Mouse (Mus musculus) embryonic fibroblast, embryonic 13.5 days (primary cell): ENCODE data around the gene Klhl26.

Experiments
- CTCF ChIP-seq: IDR thresholded peaks from 2 replicates; pipeline ENCODE4 v1.5.1; 2011; ENCODE audit warnings: mild to moderate bottlenecking, control low read depth, low read length, moderate library complexity, borderline replicate concordance; ENCODE audit not compliant: insufficient read depth
- POLR2A ChIP-seq: IDR thresholded peaks from 2 replicates; pipeline ENCODE4 v1.6.1; 2011; ENCODE audit warnings: low read depth, mild to moderate bottlenecking, control low read depth, low read length, moderate library complexity

- TF ChIP-seq CTCF (no peak), POLR2A (no peak)
These were observed 5.1 kb upstream of the Klhl26 start for GRCm38 (mm10) chr8:70481908-70482307.
